Mouse (Mus musculus): Measurements from ENCODE around the gene Isca1.

DNA sequence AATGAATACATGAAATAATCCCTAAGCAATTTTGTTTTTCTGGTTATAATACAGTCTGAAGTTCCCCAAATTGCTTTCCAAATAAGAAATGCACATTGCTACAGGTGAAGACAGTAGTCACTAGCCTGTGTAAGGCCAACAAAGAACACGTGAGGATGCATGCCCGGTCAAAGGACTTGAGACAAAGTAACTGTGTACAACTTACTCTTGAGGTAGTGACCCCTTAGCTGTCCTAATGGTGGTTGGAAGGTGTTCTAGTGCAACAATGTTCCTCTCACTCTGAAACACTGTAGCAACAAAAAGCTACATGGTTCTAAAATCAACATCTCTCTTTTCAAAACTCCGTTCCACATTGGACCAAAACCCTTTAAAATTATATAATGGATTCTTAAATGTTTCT lies 42.0 kb upstream of the Isca1 start:
- no peak for TF ChIP-seq POLR2A (IDR thresholded peaks at IDR 0.05; ENCODE audit: borderline replicate concordance, control insufficient read depth, low read depth, low read length)
- no peak for TF ChIP-seq CTCF (IDR thresholded peaks at IDR 0.05; ENCODE audit: control insufficient read depth, insufficient read depth, low read length)
